Mouse (Mus musculus): ENCODE data around the gene Gpat3. TPM values are rescaled to one million over a fixed set of nuclear protein-coding genes. Genes with fewer than 3 reads are reported as not detected.

Gene Gpat3
- total RNA-seq, 2 experiments from 2014 or later: 4.9 to 7.0 TPM

DNA sequence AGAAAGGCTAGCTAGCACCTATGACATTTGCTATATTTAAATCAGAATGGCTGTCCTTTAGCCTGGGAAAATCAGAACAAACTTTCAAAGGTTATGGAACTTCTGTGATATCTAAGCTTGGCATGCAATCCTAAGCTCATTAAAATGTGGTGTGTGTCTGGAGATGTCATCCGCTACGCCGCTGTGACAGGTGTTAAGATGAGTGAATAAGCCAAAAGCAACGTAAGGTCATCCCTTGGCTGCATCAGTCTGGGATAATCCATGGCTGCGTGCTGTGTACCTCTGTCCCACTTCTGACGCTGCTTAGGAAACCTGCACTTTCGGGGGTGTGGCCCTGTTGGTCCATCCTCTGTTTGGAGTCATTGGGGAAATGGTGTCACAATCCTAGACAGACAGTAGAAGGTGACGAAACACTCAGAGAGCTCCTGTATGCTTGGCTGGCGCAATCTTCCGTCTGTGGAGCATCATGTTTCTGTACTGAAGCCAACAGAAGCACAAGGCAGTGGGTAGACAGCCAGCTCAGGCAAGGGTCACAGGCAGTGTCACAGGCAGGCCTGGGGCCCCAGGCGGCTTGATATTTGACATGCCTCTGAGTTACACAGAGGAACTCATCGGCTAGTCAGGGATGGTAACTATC is 15.0 kb downstream of the Gpat3 start:
- peak; percentile 67 for DNase-seq

GRCm38 (mm10) chr5:100861140-100861539 is 15.6 kb downstream of the Gpat3 start:
- no peak for DNase-seq

- no peak for DNase-seq
Measured at GRCm38 (mm10) chr5:100861811-100862210, 16.3 kb downstream of the Gpat3 start.

GRCm38 (mm10) chr5:100863091-100863490 is 17.6 kb downstream of the Gpat3 start:
- DNase-seq: no peak

GRCm38 (mm10) chr5:100864438-100864837 is 18.9 kb downstream of the Gpat3 start:
- DNase-seq: no peak

GRCm38 (mm10) chr5:100866183-100866582 is 20.7 kb downstream of the Gpat3 start:
- no peak for DNase-seq

GRCm38 (mm10) chr5:100869197-100869895 is 23.8 kb downstream of the Gpat3 start:
- DNase-seq: no peak

DNA sequence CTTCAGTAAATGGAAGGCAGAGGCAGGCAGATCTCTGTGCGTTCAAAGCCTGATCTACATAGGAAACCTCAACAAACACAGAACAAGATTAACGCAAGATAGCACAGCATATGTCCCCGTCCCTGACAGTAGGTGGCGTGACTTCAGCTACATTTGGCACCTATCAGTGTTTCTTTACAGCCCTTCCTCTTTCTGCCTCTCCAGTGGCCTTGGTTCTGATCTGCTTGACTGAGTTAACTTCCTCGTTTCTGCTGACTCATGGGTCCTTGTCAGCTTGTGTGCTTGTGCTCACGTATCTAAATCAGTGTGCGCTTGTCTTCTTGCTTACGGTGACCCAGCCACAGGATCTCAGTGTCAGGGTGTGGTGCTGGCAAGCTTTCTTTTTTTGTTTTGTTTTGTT is 26.5 kb downstream of the Gpat3 start:
- DNase-seq: no peak

DNA sequence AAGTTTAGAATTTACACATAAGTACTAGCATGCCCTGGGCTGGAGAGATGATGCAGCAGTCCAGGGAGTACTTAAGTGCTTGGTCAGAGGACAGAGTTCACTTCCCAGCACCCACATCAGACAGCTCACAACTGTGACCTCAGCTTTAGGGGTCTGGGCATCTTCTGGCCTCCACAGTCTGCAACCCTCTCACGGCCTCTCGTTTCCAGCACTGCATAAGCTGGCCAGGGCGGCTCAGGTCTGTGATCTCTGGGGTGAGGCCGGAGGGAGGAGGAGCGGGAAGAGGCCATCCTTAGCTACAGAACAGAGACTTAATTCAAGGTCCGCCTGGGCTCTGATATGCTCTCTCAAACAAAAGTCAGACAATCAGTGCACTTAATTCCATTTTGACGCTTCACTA is 29.2 kb downstream of the Gpat3 start:
- DNase-seq: no peak

DNA sequence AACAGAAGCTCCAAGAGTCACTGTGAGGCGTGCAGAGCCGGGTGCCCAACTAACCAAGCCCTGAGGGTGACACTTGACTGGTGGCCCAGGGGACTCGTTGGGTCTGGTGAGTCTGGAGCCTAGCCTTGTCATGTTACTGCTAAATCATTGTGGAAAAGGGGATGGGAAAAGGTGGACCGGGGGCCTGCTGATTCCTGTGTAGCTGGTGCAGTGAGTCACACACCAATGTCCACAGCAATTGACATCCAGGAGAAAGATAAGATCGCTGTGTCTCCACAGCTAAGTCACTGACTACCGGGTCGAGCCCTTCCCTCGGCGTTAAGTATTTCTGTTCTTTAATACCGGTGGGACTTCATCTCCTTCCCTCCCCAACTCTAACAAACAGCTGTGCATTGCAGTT is 29.7 kb downstream of the Gpat3 start:
- DNase-seq: no peak

DNA sequence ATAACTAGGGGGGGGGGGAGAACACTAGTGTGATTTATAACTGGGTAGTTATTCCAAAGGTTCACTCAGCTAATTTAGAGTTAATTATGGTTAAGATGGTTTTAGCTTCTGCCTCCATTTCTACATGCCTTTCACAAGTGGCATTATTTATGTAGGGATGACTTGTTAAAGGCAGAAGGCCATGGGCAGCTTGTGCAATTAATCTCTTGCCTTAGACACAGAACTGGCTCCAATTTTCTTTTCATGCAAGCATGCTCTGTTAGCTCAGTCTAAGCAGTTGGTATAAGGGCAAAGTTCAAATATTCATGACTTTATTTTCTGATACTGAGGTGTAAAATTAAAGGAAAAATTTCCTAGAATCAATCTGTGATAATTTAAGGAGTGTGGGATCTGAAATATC is 31.5 kb downstream of the Gpat3 start:
- DNase-seq: no peak

DNA sequence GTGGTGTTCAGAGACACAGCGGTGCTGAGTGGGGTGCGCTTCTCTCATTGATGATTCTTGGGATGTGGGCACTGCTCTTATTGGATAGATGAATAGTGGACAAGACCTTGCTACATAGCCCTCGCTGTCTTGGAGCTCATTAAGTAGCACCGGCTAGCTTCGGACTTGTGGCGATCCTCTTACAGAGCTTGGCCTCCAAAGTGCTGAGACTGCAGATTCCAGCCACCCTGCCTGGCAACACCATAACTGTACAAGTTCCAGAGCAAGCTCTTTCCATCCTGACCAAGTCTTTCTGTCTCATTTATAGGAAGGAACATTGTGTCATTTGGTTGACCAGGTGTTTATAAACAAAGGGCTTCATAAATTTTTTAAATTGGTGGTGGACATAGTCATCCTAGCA is 39.7 kb downstream of the Gpat3 start:
- DNase-seq: peak; percentile 15

GRCm38 (mm10) chr5:100886331-100886988 is 40.9 kb downstream of the Gpat3 start:
- DNase-seq: no peak

- no peak for DNase-seq
Measured at GRCm38 (mm10) chr5:100896199-100896598, 50.7 kb downstream of the Gpat3 start.

DNA sequence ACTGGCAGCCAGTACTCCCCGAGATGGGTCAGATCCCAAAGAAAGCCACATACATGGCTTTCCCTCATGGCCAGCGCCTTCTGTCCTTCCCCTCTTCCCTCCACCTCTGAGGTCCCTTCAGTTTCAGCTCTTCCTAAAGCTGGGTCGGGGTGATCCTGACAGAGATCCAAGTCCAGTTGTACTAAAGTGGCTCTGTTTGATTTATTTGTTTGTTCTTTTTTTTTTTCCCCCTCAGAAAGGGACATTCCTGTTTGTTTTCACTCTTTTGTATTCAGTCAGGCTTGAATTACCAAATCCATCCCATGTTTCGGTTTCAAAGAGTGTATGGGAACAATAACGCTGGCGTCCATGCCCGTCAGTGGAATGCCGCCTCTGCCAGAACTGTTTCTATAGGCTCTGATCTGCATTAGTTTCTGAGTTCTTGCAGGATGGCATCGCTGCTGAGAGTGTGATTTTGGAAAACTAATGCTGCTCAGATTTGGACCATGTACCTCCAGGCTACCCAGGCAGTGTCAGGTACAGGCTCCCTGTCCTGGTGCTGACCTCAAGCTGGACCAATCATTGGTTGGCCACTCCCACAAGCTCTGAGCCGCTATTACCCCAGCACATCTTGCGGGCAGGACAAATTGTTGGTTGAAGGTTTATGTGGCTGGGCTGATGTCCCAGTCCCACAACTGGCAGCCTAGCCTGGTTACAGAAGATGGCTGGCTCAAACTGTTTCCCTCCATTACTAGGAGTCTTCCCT is 54.4 kb downstream of the Gpat3 start:
- no peak for DNase-seq

DNA sequence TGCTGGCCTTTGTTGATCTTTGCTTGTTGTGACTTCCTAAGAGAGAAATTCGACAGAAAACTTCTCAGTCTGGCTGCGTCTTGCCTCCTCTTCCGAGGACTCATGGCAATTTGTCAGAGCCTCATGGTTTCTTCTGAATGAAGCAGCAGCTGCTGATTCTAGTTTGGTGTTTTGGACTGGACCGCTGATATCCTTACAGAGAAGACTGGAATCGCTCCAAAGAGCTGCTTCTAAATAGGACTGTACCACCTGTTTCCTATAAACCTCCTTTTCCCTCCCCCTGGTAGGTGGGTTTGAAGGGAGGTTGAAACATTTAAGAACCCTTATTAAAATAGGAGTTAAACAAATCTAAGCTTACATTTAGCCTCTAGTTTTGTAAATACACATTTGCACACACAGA is 55.5 kb downstream of the Gpat3 start:
- DNase-seq: no peak

DNA sequence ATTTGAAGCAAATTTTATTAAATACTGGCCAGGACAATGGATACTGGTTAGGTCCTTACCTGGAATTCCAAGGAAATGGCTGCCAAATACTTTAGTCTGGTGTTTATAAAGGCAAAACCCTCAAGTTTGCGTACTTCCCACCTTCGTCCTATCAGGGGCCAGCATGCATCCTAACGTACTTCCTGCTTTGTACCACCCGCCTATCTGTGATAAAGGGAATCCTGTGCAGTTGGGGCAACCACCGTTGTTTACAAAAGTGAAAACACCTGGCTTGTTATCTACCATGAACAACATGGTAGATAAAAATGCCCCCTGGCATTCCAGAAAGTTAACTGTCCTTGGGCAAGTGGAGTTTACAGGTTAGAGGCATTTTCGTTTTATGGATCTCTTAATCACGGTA is 63.0 kb downstream of the Gpat3 start:
- no peak for DNase-seq

DNA sequence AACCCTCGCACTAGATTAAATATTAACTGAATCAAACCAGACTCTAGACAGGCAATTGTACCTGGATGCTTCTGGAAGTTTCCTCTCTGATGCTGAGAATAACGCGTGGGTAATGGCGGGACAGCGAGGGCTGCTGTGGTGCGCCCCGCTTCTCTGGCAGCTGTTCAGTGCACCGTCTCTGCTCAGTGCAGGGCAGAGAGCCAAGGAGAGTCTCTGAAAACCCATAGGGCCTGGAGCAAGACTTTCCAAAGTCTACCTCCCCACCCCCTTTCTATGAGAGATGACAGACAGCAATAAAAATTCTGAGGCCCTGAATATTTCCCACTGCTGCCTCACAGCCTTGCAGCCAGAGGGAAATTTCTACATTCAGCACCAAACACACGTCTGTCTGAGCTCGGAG is 63.4 kb downstream of the Gpat3 start:
- DNase-seq: no peak

GRCm38 (mm10) chr5:100909691-100910090 is 64.2 kb downstream of the Gpat3 start:
- DNase-seq: no peak

GRCm38 (mm10) chr5:100911502-100912097 is 66.1 kb downstream of the Gpat3 start:
- DNase-seq: no peak

DNA sequence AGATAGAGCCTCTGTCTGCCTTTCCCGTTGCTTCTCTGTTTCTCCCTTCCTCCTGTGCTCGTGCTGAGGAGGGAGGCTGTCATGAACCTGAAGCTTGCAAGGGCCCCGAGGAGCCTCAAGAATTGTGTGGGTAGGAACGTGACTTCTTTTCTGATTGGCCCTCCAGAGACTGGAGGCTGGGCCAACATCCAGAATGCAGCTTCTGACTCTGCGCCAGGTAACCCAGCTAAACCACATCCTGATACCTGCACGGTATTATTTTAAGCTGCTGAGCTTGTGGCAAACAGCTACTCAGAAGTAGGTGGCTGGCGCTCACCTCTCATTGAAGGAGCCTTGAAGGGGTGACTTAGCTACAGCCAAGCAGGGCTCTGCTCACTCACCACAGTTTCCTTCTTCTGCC is 66.9 kb downstream of the Gpat3 start:
- no peak for DNase-seq

DNA sequence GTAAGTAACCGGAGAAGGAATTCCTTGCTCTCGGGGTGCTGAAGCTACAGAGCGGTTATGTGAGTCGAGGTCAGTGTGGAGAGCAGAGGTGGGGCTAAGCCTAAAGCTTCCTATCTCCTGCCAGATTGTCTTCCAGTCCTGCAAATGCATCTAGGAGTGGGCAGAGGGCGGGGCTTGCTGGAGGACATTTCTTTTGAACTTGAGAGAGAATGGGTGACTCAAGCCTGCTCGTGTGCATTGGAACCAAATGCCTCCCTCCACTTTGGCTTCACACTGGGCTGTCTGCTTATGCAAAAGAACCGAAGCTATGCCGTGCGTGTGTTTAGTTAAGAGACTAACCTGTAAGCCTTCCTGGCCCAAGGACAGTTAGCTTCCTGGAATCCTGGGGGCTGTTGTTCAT is 67.8 kb downstream of the Gpat3 start:
- DNase-seq: no peak

GRCm38 (mm10) chr5:100914989-100915388 is 69.5 kb downstream of the Gpat3 start:
- no peak for DNase-seq

All from gastrocnemius, postnatal 25 days (tissue).